ENCODE assay signal across 21 mouse cellular contexts in genomic region chr12:99466426-99466825, GRCm38 (mm10).
DNase-seq lines count a peak whose midpoint lies in the region; ATAC-seq lines count a peak whose summit lies in the region.
"Had no signal": no experiment of that assay in that cellular context is flagged by ENCODE, and none has a peak within 500 bp of the region (broad histone marks: within the 10 kb centered on the region; RNA-seq: fewer than 3 reads in every experiment).

No protein-coding gene starts in this region.

- no peak for DNase-seq in embryonic facial prominence, embryonic 10.5 days (ENCODE audit: low spot score)
- peak; percentile 53 for DNase-seq in forebrain, embryonic 14.5 days (ENCODE audit: low spot score)
- no peak for DNase-seq in lung, postnatal 14 days
- no peak for DNase-seq in frontal cortex, postnatal 25 days (ENCODE audit: low spot score in 2 of 2)
- DNase-seq: adrenal gland, postnatal 10 days; cerebellum, adult 9-10 months; gastrocnemius, postnatal 36 days; heart, postnatal 4 days; kidney, adult 8-10 months; kidney, postnatal 10 days; liver, postnatal 0 days had no signal

- H3K27me3 ChIP-seq in embryonic facial prominence, embryonic 12.5 days: no peaks in the 10 kb centered on the region
- H3K27me3 ChIP-seq in embryonic facial prominence, embryonic 10.5 days (replicated peaks; ENCODE audit: low read depth, poor library complexity, severe bottlenecking): no peaks in the 10 kb centered on the region
- no peaks in the 10 kb centered on the region for H3K27me3 ChIP-seq in hindbrain, embryonic 13.5 days
- H3K27me3 ChIP-seq in hindbrain, embryonic 12.5 days: no peaks in the 10 kb centered on the region
- no peaks in the 10 kb centered on the region for H3K27me3 ChIP-seq in forebrain, embryonic 14.5 days (replicated peaks; ENCODE audit: control insufficient read depth, insufficient read depth, low read length)
- H3K27me3 ChIP-seq in midbrain, embryonic 15.5 days (replicated peaks): no peaks in the 10 kb centered on the region
- H3K27me3 ChIP-seq: limb, embryonic 12.5 days; neural tube, embryonic 13.5 days had no signal

- H3K4me2 ChIP-seq in embryonic facial prominence, embryonic 12.5 days (replicated peaks): no peak overlapping the region
- H3K4me2 ChIP-seq in hindbrain, embryonic 13.5 days: no peak overlapping the region
- H3K4me2 ChIP-seq in hindbrain, embryonic 12.5 days (replicated peaks): no peak overlapping the region
- no peak overlapping the region for H3K4me2 ChIP-seq in forebrain, embryonic 14.5 days (ENCODE audit: low read length)
- no peak overlapping the region for H3K4me2 ChIP-seq in midbrain, embryonic 15.5 days
- H3K4me2 ChIP-seq: limb, embryonic 12.5 days; liver, embryonic 11.5 days; neural tube, embryonic 13.5 days had no signal

- H3K27ac ChIP-seq in embryonic facial prominence, embryonic 12.5 days: 0 out of 2 replicates have a peak overlapping the region, but pooled peaks have one; percentile 23
- H3K27ac ChIP-seq in embryonic facial prominence, embryonic 10.5 days (replicated peaks): no peak overlapping the region
- H3K27ac ChIP-seq in hindbrain, embryonic 13.5 days: peak overlapping the region; percentile 42; the same call in 1 of the 2 replicates
- no peak overlapping the region for H3K27ac ChIP-seq in hindbrain, embryonic 12.5 days
- peak overlapping the region; percentile 46; the same call in 1 of the 2 replicates for H3K27ac ChIP-seq in forebrain, embryonic 14.5 days (ENCODE audit: low read depth, low read length)
- 0 out of 2 replicates have a peak overlapping the region, but pooled peaks have one; percentile 6 for H3K27ac ChIP-seq in midbrain, embryonic 15.5 days
- H3K27ac ChIP-seq: heart, embryonic 10.5 days; layer of hippocampus, adult 2 months; limb, embryonic 12.5 days; neural tube, embryonic 13.5 days had no signal

- H3K4me1 ChIP-seq in embryonic facial prominence, embryonic 12.5 days: peaks cover 17% of the 10 kb centered on the region
- H3K4me1 ChIP-seq in embryonic facial prominence, embryonic 10.5 days: peaks cover 18% of the 10 kb centered on the region
- H3K4me1 ChIP-seq in hindbrain, embryonic 13.5 days (replicated peaks): peaks cover 42% of the 10 kb centered on the region
- peaks cover 30% of the 10 kb centered on the region for H3K4me1 ChIP-seq in hindbrain, embryonic 12.5 days
- H3K4me1 ChIP-seq in forebrain, embryonic 14.5 days (ENCODE audit: control insufficient read depth, insufficient read depth, low read length): peaks cover 11% of the 10 kb centered on the region; the same call in 1 of the 2 replicates
- peaks cover 29% of the 10 kb centered on the region for H3K4me1 ChIP-seq in midbrain, embryonic 15.5 days

- no peak overlapping the region for H3K4me3 ChIP-seq in embryonic facial prominence, embryonic 12.5 days
- H3K4me3 ChIP-seq in embryonic facial prominence, embryonic 10.5 days: no peak overlapping the region
- H3K4me3 ChIP-seq in hindbrain, embryonic 13.5 days: no peak overlapping the region
- no peak overlapping the region for H3K4me3 ChIP-seq in hindbrain, embryonic 12.5 days
- H3K4me3 ChIP-seq in forebrain, embryonic 14.5 days (ENCODE audit: low read depth, low read length): no peak overlapping the region
- no peak overlapping the region for H3K4me3 ChIP-seq in midbrain, embryonic 15.5 days
- H3K4me3 ChIP-seq: heart, embryonic 10.5 days; layer of hippocampus, adult 2 months; limb, embryonic 12.5 days; neural tube, embryonic 13.5 days had no signal

- H3K9ac ChIP-seq in embryonic facial prominence, embryonic 12.5 days: no peak overlapping the region; the same call in 1 of the 2 replicates
- H3K9ac ChIP-seq in hindbrain, embryonic 13.5 days: no peak overlapping the region
- H3K9ac ChIP-seq in hindbrain, embryonic 12.5 days: no peak overlapping the region
- H3K9ac ChIP-seq in forebrain, embryonic 14.5 days (ENCODE audit: low read length): no peak overlapping the region
- H3K9ac ChIP-seq in midbrain, embryonic 15.5 days: no peak overlapping the region
- H3K9ac ChIP-seq: limb, embryonic 12.5 days; liver, postnatal 0 days; neural tube, embryonic 13.5 days had no signal

- 78% methylated on average over 5 of the region's 5 CpGs for WGBS in embryonic facial prominence, embryonic 12.5 days
- 76% methylated on average over 5 of the region's 5 CpGs for WGBS in embryonic facial prominence, embryonic 10.5 days
- WGBS in hindbrain, embryonic 13.5 days: 37% methylated on average over 5 of the region's 5 CpGs
- 51% methylated on average over 5 of the region's 5 CpGs for WGBS in hindbrain, embryonic 12.5 days
- WGBS in forebrain, embryonic 14.5 days: 42% methylated on average over 5 of the region's 5 CpGs
- 31% methylated on average over 5 of the region's 5 CpGs for WGBS in midbrain, embryonic 15.5 days

- H3K36me3 ChIP-seq in embryonic facial prominence, embryonic 12.5 days: no peaks in the 10 kb centered on the region
- no peaks in the 10 kb centered on the region for H3K36me3 ChIP-seq in embryonic facial prominence, embryonic 10.5 days (replicated peaks)
- H3K36me3 ChIP-seq in hindbrain, embryonic 13.5 days: no peaks in the 10 kb centered on the region
- no peaks in the 10 kb centered on the region for H3K36me3 ChIP-seq in hindbrain, embryonic 12.5 days
- no peaks in the 10 kb centered on the region for H3K36me3 ChIP-seq in forebrain, embryonic 14.5 days (ENCODE audit: control insufficient read depth, insufficient read depth, low read length)
- no peaks in the 10 kb centered on the region for H3K36me3 ChIP-seq in midbrain, embryonic 15.5 days (replicated peaks)
- H3K36me3 ChIP-seq: heart, embryonic 10.5 days; limb, embryonic 12.5 days; neural tube, embryonic 13.5 days had no signal

- ATAC-seq in embryonic facial prominence, embryonic 12.5 days (ENCODE audit: insufficient number of reproducible peaks, insufficient read depth, low FRiP score, low TSS enrichment): no peak
- ATAC-seq in hindbrain, embryonic 13.5 days (ENCODE audit: low FRiP score): no peak
- no peak for ATAC-seq in hindbrain, embryonic 12.5 days (ENCODE audit: low FRiP score)
- peak; percentile 60 for ATAC-seq in forebrain, embryonic 14.5 days
- ATAC-seq in midbrain, embryonic 15.5 days (replicated peaks): no peak
- ATAC-seq: liver, postnatal 0 days; lung, postnatal 0 days had no signal

- no peaks in the 10 kb centered on the region for H3K9me3 ChIP-seq in embryonic facial prominence, embryonic 12.5 days
- no peaks in the 10 kb centered on the region for H3K9me3 ChIP-seq in embryonic facial prominence, embryonic 10.5 days
- H3K9me3 ChIP-seq in hindbrain, embryonic 13.5 days: no peaks in the 10 kb centered on the region
- no peaks in the 10 kb centered on the region for H3K9me3 ChIP-seq in hindbrain, embryonic 12.5 days (replicated peaks)
- no peaks in the 10 kb centered on the region for H3K9me3 ChIP-seq in forebrain, embryonic 14.5 days (replicated peaks; ENCODE audit: control insufficient read depth, low read length)
- no peaks in the 10 kb centered on the region for H3K9me3 ChIP-seq in midbrain, embryonic 15.5 days
- H3K9me3 ChIP-seq: heart, embryonic 10.5 days; limb, embryonic 12.5 days; neural tube, embryonic 13.5 days had no signal

Comparison
In these comparisons a context has a peak if more than half of its experiments do, and no peak if none do; other contexts are left out.
1. H3K27ac ChIP-seq: peak in embryonic facial prominence, embryonic 12.5 days (single experiment), hindbrain, embryonic 13.5 days (single experiment), forebrain, embryonic 14.5 days (single experiment) and midbrain, embryonic 15.5 days (single experiment); none in embryonic facial prominence, embryonic 10.5 days (single experiment) and hindbrain, embryonic 12.5 days (single experiment).